Mouse (Mus musculus) liver, embryonic 13.5 days (tissue): ENCODE measurements around the gene Nr1d1. TPM values are rescaled to one million over a fixed set of nuclear protein-coding genes. Genes with fewer than 3 reads are reported as not detected.

Experiments
- ATAC-seq: fragments of 200-750 bp; cut with Nextera tagmentation; 2 replicates; pipeline ENCODE4 v1.8.0; 2017; ENCODE audit warnings: low read depth, mild to moderate bottlenecking, moderate number of reproducible peaks, moderate library complexity
- DNase-seq: peaks from one replicate; pipeline ENCODE4 v3.0.0; 2022
- H3K27ac ChIP-seq: fragments of 300-500 bp; sonication (generic); 2 replicates; pipeline ENCODE4 v1.5.1; 2015; ENCODE audit warnings: moderate library complexity, mild to moderate bottlenecking, inconsistent platforms
- H3K27me3 ChIP-seq: fragments of 300-500 bp; sonication (generic); 2 replicates; pipeline ENCODE4 v1.6.1; 2015; ENCODE audit warnings: mild to moderate bottlenecking, inconsistent platforms
- H3K36me3 ChIP-seq: fragments of 300-500 bp; sonication (generic); 2 replicates; pipeline ENCODE4 v1.6.1; 2015; ENCODE audit warnings: mild to moderate bottlenecking, inconsistent platforms
- H3K4me1 ChIP-seq: fragments of 300-500 bp; sonication (generic); replicated peaks from 2 replicates; pipeline ENCODE4 v1.6.1; 2015; ENCODE audit warnings: inconsistent platforms
- H3K4me2 ChIP-seq: fragments of 300-500 bp; sonication (generic); 2 replicates; pipeline ENCODE4 v1.6.1; 2015; ENCODE audit warnings: inconsistent platforms, mild to moderate bottlenecking, moderate library complexity
- H3K4me3 ChIP-seq: fragments of 300-500 bp; sonication (generic); replicated peaks from 2 replicates; pipeline ENCODE4 v1.5.1; 2015; ENCODE audit warnings: mild to moderate bottlenecking, inconsistent platforms
- H3K9ac ChIP-seq: fragments of 300-500 bp; sonication (generic); 2 replicates; pipeline ENCODE4 v1.6.1; 2015; ENCODE audit warnings: mild to moderate bottlenecking, inconsistent platforms
- H3K9me3 ChIP-seq: fragments of 300-500 bp; sonication (generic); replicated peaks from 2 replicates; pipeline ENCODE4 v1.6.1; 2016; ENCODE audit warnings: inconsistent platforms
- WGBS: fragments of 180-500 bp; shearing (Covaris S2); methylation state at CpG from one replicate; pipeline ENCODE4 v1.1.7; 2015; ENCODE audit not compliant: insufficient replicate concordance; 5-methylcytosine and 5-hydroxymethylcytosine counted together
- polyA plus RNA-seq: library from polyadenylated mRNA; unstranded; fragments of >200 nt; fragmentation: Nextera tagmentation; extraction: Ambion mirVana; gene quantifications from 2 replicates; pipeline ENCODE4 v1.2.1, GENCODE M21; 2015

Gene Nr1d1
- polyA plus RNA-seq, 1 experiment from 2014 or later, result 0.59 TPM

- Histone ChIP-seq H3K4me1 (peaks cover 97% of the 10 kb centered on the region), H3K36me3 (peaks cover 28% of the 10 kb centered on the region), H3K27me3 (no peaks in the 10 kb centered on the region), H3K4me2 (peak overlapping the region; percentile 88), H3K9ac (peak overlapping the region; percentile 79), H3K4me3 (peak overlapping the region; percentile 59), H3K9me3 (no peaks in the 10 kb centered on the region), H3K27ac (peak overlapping the region; percentile 95)
- WGBS, result 67% methylated on average over 25 of the region's 25 CpGs
- ATAC-seq (no peak), DNase-seq (no peak)
Measured at GRCm38 (mm10) chr11:98769007-98769954, 5.9 kb downstream of the Nr1d1 start.

- H3K4me3 ChIP-seq, result peak overlapping the region; percentile 59
- peaks cover 94% of the 10 kb centered on the region for H3K4me1 ChIP-seq
- WGBS, result 16% methylated on average over 39 of the region's 39 CpGs
- ATAC-seq (peak; percentile 76), DNase-seq (peak; percentile 57)
- H3K4me2 ChIP-seq, result peak overlapping the region; percentile 88
- H3K27me3 ChIP-seq, result no peaks in the 10 kb centered on the region
- H3K9me3 ChIP-seq, result no peaks in the 10 kb centered on the region
- H3K36me3 ChIP-seq, result peaks cover 37% of the 10 kb centered on the region
- peak overlapping the region; percentile 79 for H3K9ac ChIP-seq
- H3K27ac ChIP-seq, result peak overlapping the region; percentile 95
Measured at GRCm38 (mm10) chr11:98768127-98769006, 6.8 kb downstream of the Nr1d1 start.

DNA sequence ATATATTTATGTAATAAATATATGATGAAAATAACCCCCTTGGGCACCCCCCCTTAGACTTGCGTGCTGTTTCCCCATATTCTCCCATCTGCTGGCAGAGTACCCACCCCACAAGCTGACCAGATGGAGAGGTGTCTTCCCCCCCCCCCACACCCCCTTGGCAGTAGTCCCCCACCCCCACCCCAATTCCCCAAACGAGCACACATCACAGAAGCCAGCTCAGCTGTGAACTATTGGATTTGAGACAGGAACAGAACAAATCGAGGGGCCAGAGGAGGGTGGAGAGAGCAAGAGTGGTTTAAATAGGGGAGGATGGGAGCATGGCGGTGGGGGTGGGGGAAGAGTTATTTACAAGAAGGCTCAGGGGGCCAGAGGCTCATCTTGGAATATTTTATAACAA, 7.4 kb downstream of the Nr1d1 start:
- ATAC-seq (no peak), DNase-seq (no peak)
- Histone ChIP-seq H3K9me3 (no peaks in the 10 kb centered on the region), H3K27me3 (no peaks in the 10 kb centered on the region), H3K4me2 (peak overlapping the region; percentile 88), H3K4me1 (peaks cover 94% of the 10 kb centered on the region), H3K27ac (peak overlapping the region; percentile 95), H3K9ac (peak overlapping the region; percentile 79), H3K36me3 (peaks cover 43% of the 10 kb centered on the region), H3K4me3 (peak overlapping the region; percentile 59)
- WGBS, result 9% methylated on average over 4 of the region's 4 CpGs

GRCm38 (mm10) chr11:98767276-98767675, 7.9 kb downstream of the Nr1d1 start:
- H3K27ac ChIP-seq, result peak overlapping the region; percentile 95
- ATAC-seq (peak; percentile 65), DNase-seq (peak; percentile 74)
- peaks cover 93% of the 10 kb centered on the region for H3K4me1 ChIP-seq
- 4% methylated on average over 9 of the region's 9 CpGs for WGBS
- H3K36me3 ChIP-seq, result peaks cover 48% of the 10 kb centered on the region
- no peaks in the 10 kb centered on the region for H3K9me3 ChIP-seq
- peak overlapping the region; percentile 59 for H3K4me3 ChIP-seq
- H3K27me3 ChIP-seq, result no peaks in the 10 kb centered on the region
- H3K9ac ChIP-seq, result peak overlapping the region; percentile 79
- H3K4me2 ChIP-seq, result peak overlapping the region; percentile 88

- no peaks in the 10 kb centered on the region for H3K27me3 ChIP-seq
- DNase-seq (no peak), ATAC-seq (no peak)
- H3K27ac ChIP-seq, result peak overlapping the region; percentile 95
- H3K4me3 ChIP-seq, result peak overlapping the region; percentile 59
- no peaks in the 10 kb centered on the region for H3K9me3 ChIP-seq
- peak overlapping the region; percentile 79 for H3K9ac ChIP-seq
- H3K36me3 ChIP-seq, result peaks cover 52% of the 10 kb centered on the region
- peak overlapping the region; percentile 88 for H3K4me2 ChIP-seq
- peaks cover 89% of the 10 kb centered on the region for H3K4me1 ChIP-seq
- 50% methylated on average over 5 of the region's 5 CpGs for WGBS
Measured at GRCm38 (mm10) chr11:98766816-98767215, 8.3 kb downstream of the Nr1d1 start.

- 33% methylated on average over 1 of the region's 2 CpGs for WGBS
- Histone ChIP-seq H3K4me1 (peaks cover 86% of the 10 kb centered on the region), H3K27ac (peak overlapping the region; percentile 95), H3K9ac (no peak overlapping the region), H3K36me3 (peaks cover 57% of the 10 kb centered on the region), H3K4me2 (0 out of 2 replicates have a peak overlapping the region, but pooled peaks have one; percentile 88), H3K4me3 (no peak overlapping the region), H3K27me3 (no peaks in the 10 kb centered on the region), H3K9me3 (no peaks in the 10 kb centered on the region)
- no peak for ATAC-seq
- DNase-seq, result no peak
Measured at GRCm38 (mm10) chr11:98766346-98766745, 8.8 kb downstream of the Nr1d1 start.

- peaks cover 81% of the 10 kb centered on the region for H3K4me1 ChIP-seq
- H3K9ac ChIP-seq, result peak overlapping the region; percentile 52; the same call in 1 of the 2 replicates
- no peaks in the 10 kb centered on the region for H3K27me3 ChIP-seq
- no peak overlapping the region for H3K4me3 ChIP-seq
- ATAC-seq (no peak), DNase-seq (no peak)
- peak overlapping the region; percentile 66 for H3K27ac ChIP-seq
- H3K36me3 ChIP-seq, result peaks cover 62% of the 10 kb centered on the region
- WGBS, result 48% methylated on average over 9 of the region's 9 CpGs
- H3K9me3 ChIP-seq, result no peaks in the 10 kb centered on the region
- no peak overlapping the region for H3K4me2 ChIP-seq
Measured at GRCm38 (mm10) chr11:98765421-98766309, 9.5 kb downstream of the Nr1d1 start.

GRCm38 (mm10) chr11:98764746-98765145, 10.4 kb downstream of the Nr1d1 start:
- Histone ChIP-seq H3K27ac (peak overlapping the region; percentile 66; the same call in 1 of the 2 replicates), H3K4me1 (peaks cover 72% of the 10 kb centered on the region)
- DNase-seq, result no peak

DNA sequence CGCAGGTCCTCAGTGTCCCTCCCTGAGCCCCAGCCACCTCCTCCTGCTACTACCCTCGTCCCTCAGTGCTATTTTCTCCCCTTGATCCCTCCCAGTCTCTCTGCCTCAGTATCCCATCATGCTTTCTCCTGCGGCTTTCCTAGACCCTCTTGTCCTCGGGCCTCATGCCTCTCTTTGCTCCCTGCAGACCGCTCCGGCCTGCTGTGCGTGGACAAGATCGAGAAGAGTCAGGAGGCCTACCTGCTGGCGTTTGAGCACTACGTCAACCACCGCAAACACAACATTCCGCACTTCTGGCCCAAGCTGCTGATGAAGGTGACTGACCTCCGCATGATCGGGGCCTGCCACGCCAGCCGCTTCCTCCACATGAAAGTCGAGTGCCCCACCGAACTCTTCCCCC, 11.0 kb downstream of the Nr1d1 start:
- no peak for ATAC-seq
- H3K9ac ChIP-seq, result no peak overlapping the region
- DNase-seq, result no peak
- no peaks in the 10 kb centered on the region for H3K27me3 ChIP-seq
- H3K9me3 ChIP-seq, result no peaks in the 10 kb centered on the region
- peaks cover 65% of the 10 kb centered on the region for H3K4me1 ChIP-seq
- WGBS, result 79% methylated on average over 18 of the region's 18 CpGs
- H3K4me3 ChIP-seq, result no peak overlapping the region
- H3K36me3 ChIP-seq, result peaks cover 58% of the 10 kb centered on the region
- H3K4me2 ChIP-seq, result no peak overlapping the region
- H3K27ac ChIP-seq, result peak overlapping the region; percentile 32

More at GRCm38 (mm10) chr11:98764746-98765145, 10.4 kb downstream of the Nr1d1 start:
- Histone ChIP-seq H3K4me2 (no peak overlapping the region), H3K27me3 (no peaks in the 10 kb centered on the region), H3K9me3 (no peaks in the 10 kb centered on the region), H3K36me3 (peaks cover 62% of the 10 kb centered on the region), H3K9ac (no peak overlapping the region), H3K4me3 (no peak overlapping the region)
- no peak for ATAC-seq

GRCm38 (mm10) chr11:98763502-98763861, 11.7 kb downstream of the Nr1d1 start:
- Histone ChIP-seq H3K9me3 (no peaks in the 10 kb centered on the region), H3K4me2 (no peak overlapping the region), H3K9ac (no peak overlapping the region), H3K4me1 (peaks cover 59% of the 10 kb centered on the region), H3K27me3 (no peaks in the 10 kb centered on the region), H3K4me3 (no peak overlapping the region), H3K36me3 (peaks cover 60% of the 10 kb centered on the region), H3K27ac (peak overlapping the region; percentile 32; the same call in 1 of the 2 replicates)
- ATAC-seq, result no peak
- no peak for DNase-seq
- WGBS, result 83% methylated on average over 8 of the region's 8 CpGs
